Mouse (Mus musculus): ENCODE results near the gene Zfp36.

GRCm38 (mm10) chr7:28373891-28374495 is 6.1 kb downstream of the Zfp36 start:
- TF ChIP-seq GATA1 (IDR thresholded peaks at IDR 0.05; ENCODE audit: borderline replicate concordance, low read length): no peak
- no peak for TF ChIP-seq FLI1 (IDR thresholded peaks at IDR 0.05; ENCODE audit: low read length)
